Mouse (Mus musculus) yolk sac, embryonic 10.5 days (tissue): Measurements from ENCODE around the gene Slc22a21.
A peak's percentile ranks its signal among the peaks of the same experiment; 100 is the strongest.
"Not testable (repeated sequence)": the region's sequence is repeated elsewhere in the genome, so short reads cannot be mapped to it uniquely, and the experiment has no call there.

ENCODE experiments used
- DNase-seq: peaks from one replicate; pipeline ENCODE4 v3.0.0-alpha.2; 2017; ENCODE audit warnings: low spot score

Slc22a21 gene

DNA sequence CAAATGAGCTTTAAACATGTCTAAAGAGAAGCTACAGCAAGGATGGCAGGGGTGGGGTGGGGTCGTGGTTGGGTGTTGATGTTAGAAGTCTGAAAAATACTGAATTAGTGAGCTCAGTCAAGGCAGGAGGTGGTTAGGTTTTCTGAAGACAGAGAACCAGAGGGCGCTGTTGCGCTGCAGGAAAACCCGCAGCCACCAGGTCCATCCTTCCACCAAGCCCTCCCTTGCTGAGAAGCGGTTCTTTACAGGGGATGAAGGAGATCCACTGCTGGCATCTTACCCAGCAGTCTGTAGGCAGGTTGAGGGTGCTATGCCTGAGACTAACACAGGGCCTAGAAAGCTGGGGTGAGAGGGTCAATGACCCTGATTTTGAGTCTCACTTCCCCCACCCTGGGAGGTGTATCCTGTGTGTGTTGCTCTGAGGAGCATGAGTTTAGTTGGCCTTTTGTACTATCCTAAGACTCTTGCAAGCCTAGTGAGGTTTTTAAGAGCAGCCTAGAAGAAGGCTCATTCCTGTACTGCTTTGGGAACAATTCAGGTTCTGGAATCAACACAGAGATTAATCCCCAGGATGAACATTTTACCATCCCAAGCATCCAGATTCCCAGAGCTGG is 22.1 kb upstream of the Slc22a21 start:
- DNase-seq: peak; percentile 7

DNA sequence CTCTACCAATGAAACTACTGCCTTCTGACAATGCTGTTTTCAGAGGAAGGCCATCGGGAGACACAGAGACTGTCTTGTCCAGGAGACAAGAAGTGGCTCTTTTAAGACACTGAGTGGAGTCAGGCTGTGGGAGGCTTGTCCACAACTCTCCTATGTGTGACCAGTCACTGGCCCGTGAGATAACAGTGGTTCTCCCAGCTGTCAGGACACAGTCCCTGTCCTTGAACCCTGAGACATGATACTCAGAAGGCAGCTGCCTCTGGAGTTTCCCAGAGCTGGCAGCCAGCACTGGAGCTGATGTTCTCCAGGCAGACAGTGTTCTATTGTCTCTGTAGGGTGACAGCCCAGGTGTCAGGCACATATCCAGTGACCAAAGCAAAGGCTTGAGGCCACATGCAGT is 17.5 kb upstream of the Slc22a21 start:
- DNase-seq: no peak

DNA sequence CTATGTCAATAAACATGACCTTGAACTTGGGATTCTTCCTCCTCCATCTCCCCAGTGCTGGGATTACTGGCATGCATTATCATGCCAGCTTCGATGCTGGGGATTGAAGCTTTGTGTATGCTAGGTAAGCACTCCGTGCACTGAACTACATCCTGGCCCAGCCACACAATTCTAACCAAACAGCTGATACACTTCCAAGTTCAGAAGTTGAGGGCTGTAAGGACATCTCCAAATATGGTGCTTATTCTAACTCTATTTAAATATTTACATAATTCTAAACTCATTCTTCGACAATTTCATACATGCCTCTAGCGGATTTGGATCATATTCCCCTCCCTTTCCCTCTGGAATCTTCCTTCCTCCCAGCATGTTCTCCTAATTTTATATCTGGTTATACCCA is 12.1 kb upstream of the Slc22a21 start:
- no peak for DNase-seq

DNA sequence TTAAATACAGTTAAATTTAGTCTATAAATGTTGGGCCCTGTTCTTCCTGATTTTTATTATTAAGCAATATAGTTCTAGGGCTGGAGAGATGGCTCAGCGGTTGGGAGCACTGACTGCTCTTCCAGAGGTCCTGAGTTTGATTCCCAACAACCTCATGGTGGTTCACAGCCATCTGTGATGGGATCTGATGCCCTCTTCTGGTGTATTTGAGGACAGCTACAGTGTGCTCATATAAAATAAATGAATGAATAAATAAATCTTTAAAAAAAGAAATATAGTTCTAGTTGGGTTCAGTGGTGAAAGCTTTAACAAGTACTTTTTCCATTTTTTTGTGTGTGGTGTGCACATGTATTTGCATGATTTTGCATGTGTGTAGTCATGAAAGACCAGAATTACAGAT is 9.1 kb upstream of the Slc22a21 start:
- no peak for DNase-seq

DNA sequence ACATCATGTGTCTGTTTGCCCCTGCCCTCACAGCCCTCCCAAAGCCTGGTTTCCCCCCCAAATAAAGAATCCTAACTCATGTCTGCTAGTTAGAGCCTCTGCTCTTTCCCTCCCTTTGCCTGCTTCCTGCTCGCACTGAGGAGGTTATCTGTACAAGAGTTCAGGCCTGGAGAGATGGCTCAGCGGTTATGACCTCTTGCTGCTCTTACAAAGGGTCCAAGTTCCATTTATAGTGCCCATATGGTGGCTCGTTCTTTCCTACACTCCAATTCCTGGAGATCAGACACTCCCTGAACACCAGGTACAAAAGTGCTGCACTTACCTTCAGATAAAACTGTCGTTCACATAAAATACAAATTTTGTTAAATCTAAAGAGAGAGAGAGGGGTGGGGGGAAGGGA is 7.9 kb upstream of the Slc22a21 start:
- no peak for DNase-seq

DNA sequence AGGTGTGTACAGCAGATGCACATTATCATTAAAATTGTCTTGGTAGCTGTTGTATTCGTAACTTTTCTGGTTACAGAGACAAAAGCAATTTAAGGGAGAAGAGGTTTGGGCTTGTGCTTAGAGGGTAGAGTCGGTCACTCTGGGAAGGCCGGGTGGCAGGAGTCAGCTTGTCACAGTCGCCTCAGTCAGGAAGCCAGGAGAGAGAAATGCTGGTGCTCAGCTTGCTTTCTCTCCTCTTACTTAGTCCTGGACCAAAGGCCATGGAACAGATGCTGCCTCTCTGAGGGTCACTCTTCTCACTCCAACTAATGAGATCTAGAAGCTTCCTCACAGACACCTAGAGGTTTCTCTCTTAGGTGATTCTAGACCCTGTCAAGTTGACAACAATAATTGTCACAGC is 1.3 kb upstream of the Slc22a21 start:
- no peak for DNase-seq

DNA sequence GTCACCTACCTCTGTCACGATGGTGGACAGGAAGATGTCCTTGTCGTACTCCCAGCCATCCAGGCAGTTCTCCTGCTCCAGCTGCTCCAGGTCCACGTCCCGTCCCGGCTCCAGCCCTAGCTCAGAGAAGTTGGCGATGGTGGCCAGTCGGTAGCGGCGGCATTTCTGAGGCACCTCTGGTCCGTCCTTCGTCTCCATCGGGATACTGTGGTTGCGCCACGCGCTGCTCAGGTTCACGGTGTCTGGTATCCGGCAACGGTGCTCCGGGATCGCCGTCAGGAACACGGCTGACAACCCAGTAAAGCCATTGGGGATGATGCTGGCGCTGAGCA is 710 bp downstream of the Slc22a21 start:
- not testable (repeated sequence) for DNase-seq

DNA sequence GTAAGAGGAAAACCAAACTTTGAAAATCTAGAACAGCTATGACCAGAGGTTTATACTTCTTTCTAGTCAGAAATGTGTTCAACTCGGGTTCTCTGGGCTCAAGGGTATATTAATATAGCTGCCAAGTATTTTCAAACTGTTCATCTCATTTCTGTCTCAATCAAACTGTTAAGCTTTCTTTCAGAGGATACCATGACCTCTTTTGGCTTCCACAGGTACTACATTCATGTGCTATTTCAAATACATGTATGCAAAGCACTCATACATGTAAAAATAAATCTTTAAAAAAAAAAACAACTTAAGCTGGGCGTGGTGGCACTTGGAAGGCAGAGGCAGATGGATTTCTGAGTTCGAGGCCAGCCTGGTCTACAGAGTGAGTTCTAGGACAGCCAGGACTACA is 2.5 kb downstream of the Slc22a21 start:
- no peak for DNase-seq

DNA sequence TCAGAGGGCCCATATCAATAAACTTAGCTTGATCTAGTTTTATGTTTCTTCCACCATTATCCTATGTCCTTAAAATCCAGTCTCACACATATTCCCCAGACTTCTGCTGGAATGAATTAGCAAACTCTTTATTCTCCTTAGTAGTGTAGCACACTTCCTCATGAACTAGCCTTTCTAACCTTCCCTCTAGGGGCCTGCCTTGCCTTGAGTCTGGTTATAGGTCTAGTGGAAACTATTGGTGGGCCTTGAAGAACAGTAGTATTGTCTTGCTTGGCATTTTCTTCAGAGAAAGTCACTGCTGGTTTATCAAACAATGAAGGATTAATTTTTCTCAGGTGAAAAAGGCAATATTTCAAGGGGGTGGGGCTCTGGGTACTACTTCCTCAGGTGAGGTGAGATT is 4.6 kb downstream of the Slc22a21 start:
- no peak for DNase-seq

DNA sequence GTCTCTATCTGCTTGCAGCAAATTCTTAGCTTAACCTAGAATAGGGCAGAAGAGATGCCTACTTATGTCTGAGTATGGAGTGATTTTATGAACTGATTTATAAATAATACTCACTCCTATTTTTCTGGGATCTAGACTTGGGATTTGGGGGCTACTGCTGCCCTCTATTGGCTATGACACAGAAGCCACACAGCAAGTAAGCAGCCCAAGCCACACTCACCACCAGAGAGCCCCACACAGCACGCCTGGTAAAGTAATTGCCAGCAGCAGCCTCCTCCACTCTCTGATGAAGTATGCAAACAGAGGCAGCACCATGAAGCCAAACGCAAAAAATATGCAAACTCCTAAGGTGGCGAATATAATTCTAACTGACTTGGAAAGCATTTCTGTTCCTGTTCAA is 21.1 kb downstream of the Slc22a21 start:
- DNase-seq: no peak

DNA sequence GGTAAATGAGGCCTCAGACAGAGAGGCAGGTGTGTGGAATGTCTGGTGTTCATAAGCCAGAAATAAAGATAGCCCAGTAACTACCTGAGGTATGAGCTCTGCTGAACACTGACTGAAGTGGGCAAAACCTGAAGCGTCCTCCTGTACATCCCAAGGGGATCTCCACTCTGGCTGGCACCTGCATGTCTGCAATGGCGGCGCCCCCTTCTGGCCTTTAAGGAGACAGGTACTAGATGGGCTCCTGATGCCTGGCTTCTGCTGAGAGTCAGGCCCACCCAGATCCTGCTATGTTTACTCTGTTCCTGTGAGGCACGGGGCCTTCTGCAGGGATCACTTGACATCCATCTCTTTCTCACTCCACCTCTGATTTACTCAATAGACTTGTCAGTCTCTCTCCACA is 22.0 kb downstream of the Slc22a21 start:
- DNase-seq: not testable (repeated sequence)

DNA sequence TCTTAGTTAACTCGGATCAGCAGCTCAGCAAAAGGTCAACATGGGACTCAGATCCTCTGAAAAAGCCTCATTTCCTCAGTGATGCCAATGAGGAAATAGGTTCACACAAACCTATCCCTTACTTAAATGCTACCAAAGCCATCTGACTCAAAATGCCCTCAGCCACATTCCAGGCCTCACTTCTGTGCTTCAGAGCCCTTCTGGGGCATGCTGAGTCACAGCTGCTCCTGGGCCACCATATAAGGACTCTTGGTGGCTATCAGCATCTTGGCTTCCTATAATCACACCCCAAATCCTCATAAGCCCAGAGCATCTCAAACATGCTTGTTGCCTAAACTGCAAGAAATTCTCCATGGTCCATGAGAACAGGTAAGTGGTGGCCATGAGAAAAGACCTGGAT is 23.5 kb downstream of the Slc22a21 start:
- no peak for DNase-seq

DNA sequence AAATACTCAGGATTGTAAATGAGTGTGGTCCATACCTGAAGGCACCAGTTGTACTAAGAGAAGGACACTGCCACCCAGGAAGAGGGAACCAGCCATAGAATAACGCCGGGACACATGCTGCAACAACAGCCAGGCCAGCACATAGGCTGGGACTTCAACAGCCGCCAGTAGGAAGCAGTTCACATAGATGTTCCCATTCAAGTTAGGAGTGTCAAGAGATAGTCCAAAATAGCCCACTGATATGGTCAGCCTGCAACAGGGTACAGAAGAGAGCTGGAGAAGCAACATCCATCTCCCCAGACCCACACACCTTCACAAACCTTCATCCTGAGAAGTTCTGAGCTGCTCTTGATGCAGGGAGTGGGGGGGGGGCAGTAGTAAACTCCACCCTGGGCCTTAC is 25.5 kb downstream of the Slc22a21 start:
- DNase-seq: no peak

DNA sequence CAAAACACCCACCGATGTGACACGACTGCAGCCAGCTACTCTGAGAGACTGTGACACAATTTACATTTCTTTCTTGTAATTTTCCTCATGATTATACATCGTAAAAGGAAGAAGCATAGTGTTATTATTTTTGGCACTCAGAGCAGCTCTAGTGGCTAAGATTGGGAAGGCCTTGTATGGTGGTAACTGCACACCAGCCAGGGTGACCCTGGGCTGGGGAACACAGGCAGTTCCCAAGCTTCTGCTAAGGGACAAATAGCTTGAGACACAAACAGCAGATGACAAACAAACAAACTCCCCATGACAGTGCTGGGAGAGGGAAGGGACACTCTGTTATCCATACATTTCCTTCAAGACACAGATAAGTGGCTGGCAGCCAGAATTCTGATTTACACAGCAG is 30.0 kb downstream of the Slc22a21 start:
- DNase-seq: not testable (repeated sequence)

DNA sequence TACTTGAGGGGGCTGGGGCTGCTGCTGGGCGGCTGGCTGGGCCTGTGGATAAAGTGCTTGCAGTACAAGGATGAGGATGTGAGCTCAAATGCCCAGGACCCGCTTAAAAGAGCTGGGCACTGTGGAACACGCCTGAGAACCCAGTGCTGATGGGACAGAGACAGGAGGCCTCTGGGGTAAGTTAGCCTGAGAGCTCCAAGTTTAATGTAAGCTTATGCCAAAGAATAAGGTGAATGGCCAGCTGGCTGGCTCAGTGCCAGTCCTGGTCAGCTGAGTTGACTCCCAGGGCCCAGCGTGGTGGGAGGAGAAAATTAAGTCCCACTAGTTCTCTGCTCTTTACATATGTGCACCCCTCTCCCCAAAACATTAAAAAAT is 48.2 kb downstream of the Slc22a21 start:
- DNase-seq: not testable (repeated sequence)

DNA sequence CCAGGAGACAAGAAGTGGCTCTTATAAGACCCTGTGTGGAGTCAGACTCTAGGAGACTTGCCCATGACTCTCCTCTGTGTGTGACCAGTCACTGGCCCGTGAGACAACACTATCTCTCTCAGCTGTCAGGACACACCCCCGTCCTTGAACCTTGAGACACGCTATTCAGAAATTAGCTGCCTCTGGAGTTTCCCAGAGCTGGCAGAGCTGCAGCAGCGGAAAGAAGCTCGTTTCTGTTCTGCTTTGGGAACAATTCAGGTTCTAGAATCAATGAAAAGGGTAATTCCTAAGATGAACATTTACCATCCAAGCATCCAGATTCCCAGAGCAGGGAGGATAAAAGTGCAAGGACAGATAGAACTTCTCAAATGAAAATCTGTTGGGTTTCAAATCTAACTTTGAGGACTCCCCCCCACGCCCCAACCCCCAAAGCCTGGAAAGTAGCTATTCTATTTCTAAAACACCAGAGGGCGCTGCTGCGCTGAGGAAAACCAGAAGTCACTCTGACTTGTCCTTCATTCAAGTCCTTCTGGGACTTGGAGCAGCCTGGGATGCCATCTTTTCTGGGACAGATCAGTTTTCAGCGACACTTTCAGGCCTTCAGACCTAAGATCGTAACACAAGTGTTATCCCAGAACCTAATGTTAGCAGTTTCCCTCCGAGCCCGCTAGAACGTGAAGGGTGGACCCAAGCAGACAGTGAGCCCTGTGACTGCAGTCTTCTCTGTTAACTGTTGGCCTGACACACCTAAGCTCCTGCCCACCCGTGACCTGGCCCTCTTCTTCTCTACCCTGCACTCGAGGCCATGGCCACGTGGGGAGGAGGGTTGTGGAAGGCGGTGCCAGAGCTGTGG is 48.8 kb downstream of the Slc22a21 start:
- DNase-seq: peak; percentile 53

DNA sequence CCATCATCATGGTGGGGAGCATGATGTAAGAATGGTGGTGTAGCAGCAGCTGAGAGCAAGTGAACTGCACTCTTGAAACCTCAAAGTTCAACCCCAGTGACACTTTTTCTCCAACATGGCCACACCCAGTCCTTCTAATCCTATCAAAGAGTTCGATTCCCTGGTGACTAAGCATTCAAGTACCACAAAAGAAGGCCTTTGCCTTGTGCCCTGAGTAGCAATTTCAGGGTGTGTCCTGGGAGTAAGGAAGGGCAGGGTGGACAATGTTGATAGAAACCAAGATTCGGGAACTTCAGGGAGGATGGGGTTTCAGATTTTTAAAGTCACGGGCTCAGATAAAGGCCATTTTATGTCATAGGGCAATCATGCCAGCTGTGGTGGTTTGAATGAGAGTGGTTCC is 50.4 kb downstream of the Slc22a21 start:
- DNase-seq: no peak

DNA sequence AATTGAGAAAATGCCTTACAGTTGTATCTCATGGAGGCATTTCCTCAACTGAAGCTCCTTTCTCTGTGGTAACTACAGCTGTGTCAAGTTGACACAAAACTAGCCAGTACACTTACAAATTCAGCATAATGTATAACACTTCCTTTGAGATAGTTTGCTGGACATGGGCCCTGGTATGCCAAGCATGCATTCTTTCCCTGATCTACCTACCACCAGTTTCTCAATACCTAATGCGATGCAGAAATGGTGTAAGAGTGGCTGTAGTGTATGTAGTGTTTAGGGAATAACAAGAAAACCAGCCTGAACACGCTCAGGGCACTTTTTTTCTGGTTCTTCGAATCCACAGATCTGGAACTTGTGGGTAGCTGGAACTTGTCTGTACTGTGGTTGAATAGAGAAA is 51.5 kb downstream of the Slc22a21 start:
- DNase-seq: no peak

DNA sequence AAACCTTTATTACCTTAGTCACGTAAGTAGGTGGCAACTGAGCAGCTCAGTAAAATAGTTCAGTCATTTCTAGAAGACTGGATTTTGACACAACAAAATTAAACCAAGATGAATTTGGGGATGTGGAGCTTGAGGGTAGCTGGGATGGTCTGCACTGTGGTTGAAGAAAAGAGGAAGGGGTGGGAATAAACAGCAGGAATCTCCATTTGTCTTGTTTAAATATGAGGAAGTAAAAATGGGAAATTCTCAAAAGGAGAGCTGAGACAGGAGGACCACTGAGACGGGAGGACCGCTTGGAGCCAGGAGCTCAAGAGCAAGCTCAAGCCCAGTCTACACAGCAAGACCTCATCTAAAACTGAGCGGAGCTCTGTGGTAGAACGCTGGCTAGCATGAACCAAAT is 53.8 kb downstream of the Slc22a21 start:
- no peak for DNase-seq

DNA sequence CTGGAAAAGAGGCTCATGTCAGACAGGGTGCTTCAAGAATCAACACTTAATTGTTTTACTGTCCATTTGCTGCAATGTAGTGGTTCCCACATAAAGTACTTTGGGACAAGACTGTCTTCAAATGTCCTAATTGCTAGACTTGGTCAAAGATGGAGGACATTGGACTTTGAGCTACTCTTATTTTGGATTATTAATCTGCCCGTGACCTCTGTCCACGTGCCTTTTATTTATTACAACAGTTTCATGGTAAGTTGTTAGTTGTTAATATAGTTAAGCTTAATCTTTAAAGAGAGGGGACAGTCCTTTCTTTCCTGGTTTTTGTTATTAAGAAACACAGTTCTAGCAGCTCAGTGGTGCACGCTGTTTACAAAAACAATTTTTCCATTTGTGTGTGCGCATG is 61.3 kb downstream of the Slc22a21 start:
- no peak for DNase-seq

DNA sequence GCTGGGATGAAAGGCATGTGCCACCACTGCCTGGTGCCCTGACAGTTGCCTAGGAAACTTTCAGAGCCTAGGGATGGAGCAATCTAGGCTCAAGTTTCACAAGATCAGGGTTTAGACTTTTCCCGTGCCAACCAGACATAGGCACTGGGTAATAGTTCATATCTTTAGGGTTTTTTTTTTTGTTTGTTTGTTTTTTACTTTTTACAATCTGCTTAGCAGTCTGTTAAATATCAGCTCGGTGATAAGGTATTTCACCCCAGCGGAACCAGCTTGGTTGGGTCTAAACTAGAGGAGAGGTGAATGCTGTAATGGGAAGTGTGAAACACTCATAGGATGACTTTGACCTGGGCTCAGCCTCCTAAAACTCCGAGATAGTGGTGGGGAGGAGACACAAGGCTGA is 69.1 kb downstream of the Slc22a21 start:
- DNase-seq: no peak

DNA sequence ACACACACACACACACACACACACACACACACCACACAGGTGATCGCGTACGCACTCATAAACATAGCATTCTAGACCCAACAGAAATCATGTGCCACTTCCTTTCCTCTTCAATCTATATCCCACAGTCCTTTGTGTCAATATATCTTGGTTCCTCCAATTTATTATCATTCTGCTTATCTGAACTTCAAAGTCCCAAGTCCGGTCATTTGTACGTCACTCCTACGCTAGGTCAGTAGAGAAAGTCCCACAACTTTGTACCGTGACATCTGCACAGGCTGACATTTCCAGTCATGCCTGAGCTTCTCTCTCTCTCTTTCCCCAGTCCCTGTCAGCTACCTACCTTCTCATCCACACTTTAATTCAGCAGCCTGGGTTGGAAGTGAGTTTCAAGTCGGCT is 71.4 kb downstream of the Slc22a21 start:
- DNase-seq: no peak

DNA sequence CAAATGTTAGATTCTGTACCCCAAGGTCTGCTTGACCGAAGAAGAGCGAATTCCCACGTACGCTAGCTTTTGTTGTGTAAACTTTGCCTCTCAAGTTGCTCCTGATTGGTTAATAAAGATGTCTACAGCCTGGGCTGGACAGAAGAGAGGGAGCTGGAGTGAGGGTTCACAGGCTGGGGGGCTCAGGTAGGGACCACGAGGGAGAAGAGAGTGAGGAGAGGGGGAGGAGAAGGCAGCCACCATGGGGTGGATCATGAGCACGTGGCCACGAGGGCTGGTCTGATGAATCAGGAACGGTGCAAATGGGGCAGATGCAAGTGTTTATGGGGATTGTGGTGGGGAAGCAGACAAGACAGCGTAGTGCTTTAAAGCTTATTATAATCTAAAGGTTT is 75.6 kb downstream of the Slc22a21 start:
- DNase-seq: no peak
